ENCODE assay signal across 8 mouse cellular contexts in genomic region chr12:52500915-52501833, GRCm38 (mm10). TPM values are rescaled to one million over a fixed set of nuclear protein-coding genes. Genes with fewer than 3 reads are reported as not detected.
DNase-seq lines count a peak whose midpoint lies in the region; ATAC-seq and TF ChIP-seq lines count a peak whose summit lies in the region.

No protein-coding gene starts in this region.

- no peaks in the 10 kb centered on the region for H3K27me3 ChIP-seq in kidney, embryonic 14.5 days (ENCODE audit: control insufficient read depth, insufficient read depth, low read length)
- H3K27me3 ChIP-seq in E14TG2a.4 (ENCODE audit: insufficient read depth, low read length), result no peaks in the 10 kb centered on the region

- peaks cover 9% of the 10 kb centered on the region for H3K4me1 ChIP-seq in kidney, embryonic 14.5 days (ENCODE audit: control insufficient read depth, insufficient read depth, low read length)
- H3K4me1 ChIP-seq in E14TG2a.4 (replicated peaks; ENCODE audit: low read depth, low read length), result peaks cover 35% of the 10 kb centered on the region

- ATAC-seq in kidney, embryonic 14.5 days (ENCODE audit: low FRiP score, low TSS enrichment), result no peak
- peak; percentile 34; the same call in 1 of the 2 replicates for ATAC-seq in megakaryocyte, adult 5-6 weeks (ENCODE audit: poor library complexity, severe bottlenecking)

- no peak overlapping the region for H3K27ac ChIP-seq in kidney, embryonic 14.5 days (ENCODE audit: low read depth, low read length)

- H3K9ac ChIP-seq in kidney, embryonic 14.5 days (ENCODE audit: low read depth, low read length), result no peak overlapping the region

- DNase-seq in kidney, adult 18-20 months, result peak; percentile 32
- DNase-seq in brain, adult 2 months (ENCODE audit: low read depth, low spot score), result peak; percentile 56
- DNase-seq in yolk sac, embryonic 10.5 days (ENCODE audit: low spot score), result no peak
- no peak for DNase-seq in gastrocnemius, postnatal 10 days
- DNase-seq in right cerebral cortex, postnatal 10 days (ENCODE audit: low spot score in 2 of 2), result no peak

- no peak overlapping the region for H3K4me2 ChIP-seq in kidney, embryonic 14.5 days (replicated peaks; ENCODE audit: low read depth, low read length)

- H3K4me3 ChIP-seq in kidney, embryonic 14.5 days (ENCODE audit: low read length), result no peak overlapping the region
- no peak overlapping the region for H3K4me3 ChIP-seq in E14TG2a.4 (replicated peaks; ENCODE audit: low read length)

- no peaks in the 10 kb centered on the region for H3K9me3 ChIP-seq in kidney, embryonic 14.5 days (ENCODE audit: control insufficient read depth, low read length)
- H3K9me3 ChIP-seq in E14TG2a.4 (ENCODE audit: low read length), result no peaks in the 10 kb centered on the region

- H3K36me3 ChIP-seq in kidney, embryonic 14.5 days (ENCODE audit: control insufficient read depth, insufficient read depth, low read length), result no peaks in the 10 kb centered on the region
- H3K36me3 ChIP-seq in E14TG2a.4 (ENCODE audit: insufficient read depth, low read length), result no peaks in the 10 kb centered on the region

- TF ChIP-seq CTCF in E14TG2a.4 (conservative IDR thresholded peaks at IDR 0.05; ENCODE audit: low read length), result peak; percentile 59

- WGBS in kidney, embryonic 14.5 days, result 84% methylated on average over 8 of the region's 8 CpGs

RNA-seq across cellular contexts. Expression of gene Arhgap5, which starts 2.6 kb away (rescaled TPM):
- 55.9 and 56.3 TPM in 2 replicates for polyA plus RNA-seq in kidney, embryonic 14.5 days (2014; fragmentation: Nextera tagmentation; extraction: Ambion mirVana)
- total RNA-seq in megakaryocyte, adult 5-6 weeks (2015), result 10.6 and 12.8 TPM in 2 replicates
- 14.8 and 15.7 TPM in 2 replicates for total RNA-seq in megakaryocyte, adult 5-6 weeks (2017)
- total RNA-seq in gastrocnemius, postnatal 10 days (2021), result 10 to 100 TPM; 36.1 to 43.4 TPM

Comparison
In these comparisons a context has a peak if more than half of its experiments do, and no peak if none do; other contexts are left out.
1. DNase-seq: peak in kidney, adult 18-20 months (single experiment) and brain, adult 2 months (single experiment); none in yolk sac, embryonic 10.5 days (single experiment), gastrocnemius, postnatal 10 days (single experiment) and right cerebral cortex, postnatal 10 days (0 of 2).